Mouse (Mus musculus) retina, adult 2 months (tissue): Measurements from ENCODE around the gene Acaa1a.
A peak's percentile ranks its signal among the peaks of the same experiment; 100 is the strongest.

Experiments
- DNase-seq: peaks from one replicate; pipeline ENCODE4 v3.0.0-alpha.2; 2012; ENCODE audit warnings: low read depth, low spot score

Gene Acaa1a

DNA sequence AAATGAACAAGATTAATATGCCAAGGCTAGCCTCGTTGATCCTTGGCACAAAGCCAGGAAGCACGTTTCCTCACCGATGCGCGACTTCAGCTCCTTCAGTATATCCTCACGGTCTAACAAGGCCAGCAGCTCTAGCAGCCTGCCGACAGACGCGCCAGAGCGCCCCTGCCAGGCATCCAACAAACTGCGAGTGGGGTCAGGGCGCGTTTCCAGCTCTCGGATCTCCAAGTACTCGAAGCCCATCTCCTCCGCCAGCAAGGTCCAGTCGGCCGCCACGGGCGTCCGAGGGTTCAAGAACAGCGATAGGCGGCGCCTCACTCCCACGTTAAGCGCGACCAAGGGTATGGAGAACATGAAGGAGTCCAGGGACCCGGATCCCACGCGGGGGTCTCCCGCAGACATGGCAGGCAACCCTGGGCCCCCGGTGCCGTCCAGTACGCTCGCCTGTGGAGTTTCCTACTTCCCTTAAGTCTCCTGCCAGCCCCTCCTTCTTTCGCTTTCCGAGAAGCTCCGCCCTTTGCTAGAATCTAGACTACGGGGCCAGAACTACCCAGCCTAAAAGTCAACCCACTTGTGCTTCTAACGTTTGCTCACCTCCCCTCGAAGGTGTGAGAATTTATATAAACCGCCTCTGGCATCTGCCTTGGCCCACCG lies at the start of gene Acaa1a:
Acaa1a (plus strand) TSS at position 119 of the 654 bp plus-strand sequence.
- no peak for DNase-seq

- DNase-seq: no peak
Measured at GRCm38 (mm10) chr9:119290791-119291190, 48.7 kb upstream of the Acaa1a start.

- DNase-seq: no peak
Measured at GRCm38 (mm10) chr9:119297696-119298095, 41.8 kb upstream of the Acaa1a start.

DNA sequence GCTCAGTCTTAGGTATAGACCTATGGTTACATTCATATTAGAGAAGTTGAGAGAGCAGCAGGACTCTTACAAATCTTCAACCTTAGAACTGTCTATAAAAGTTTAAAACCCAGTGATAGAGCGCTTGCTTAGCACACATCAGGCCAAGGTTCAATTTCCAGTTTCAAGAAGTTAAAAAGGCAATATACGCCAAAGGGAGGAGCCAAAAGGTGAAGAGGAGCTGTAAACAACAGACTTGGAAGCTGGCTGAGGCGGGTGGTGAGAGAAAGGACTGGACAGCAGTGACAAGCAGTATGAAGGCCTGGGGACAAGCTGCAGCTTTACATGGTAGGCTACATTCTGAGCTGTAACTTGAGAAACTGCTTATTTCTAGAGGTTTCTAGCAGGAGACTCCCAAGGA lies 40.9 kb upstream of the Acaa1a start:
- DNase-seq: no peak

DNA sequence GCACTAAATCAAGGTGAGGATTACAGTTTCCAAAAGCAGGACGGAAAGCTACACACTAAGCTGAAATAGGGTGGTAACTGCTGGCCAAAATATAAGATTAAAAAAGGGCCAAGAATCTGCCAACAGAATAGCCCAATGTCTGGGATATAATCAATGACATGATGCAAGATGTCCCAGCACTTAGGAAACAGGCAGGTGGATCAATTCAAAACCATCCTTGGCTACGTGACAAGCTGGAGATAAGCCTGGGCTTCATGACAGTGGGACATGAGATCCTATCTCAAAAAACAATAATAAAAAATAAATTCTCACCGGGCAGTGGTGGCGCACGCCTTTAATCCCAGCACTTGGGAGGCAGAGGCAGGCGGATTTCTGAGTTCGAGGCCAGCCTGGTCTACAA lies 33.6 kb upstream of the Acaa1a start:
- no peak for DNase-seq

DNA sequence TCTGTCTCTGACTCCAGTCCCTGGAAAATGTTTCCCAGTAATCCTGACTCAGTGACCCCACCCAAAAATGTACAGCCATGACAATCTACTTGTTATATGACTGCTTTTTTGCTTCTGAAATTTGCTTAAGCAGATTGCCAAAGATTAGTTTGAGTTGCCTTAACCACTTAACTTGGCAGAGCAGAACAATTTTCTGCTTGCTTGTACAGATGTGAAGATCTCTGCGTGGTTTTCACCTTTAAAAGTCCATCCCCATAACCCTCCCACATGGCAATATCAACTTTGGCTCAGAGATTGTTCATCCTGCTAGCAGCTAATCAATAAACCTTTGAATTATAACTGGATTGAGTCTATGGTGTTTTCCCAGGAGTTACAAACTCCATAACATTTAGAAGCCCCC lies 30.4 kb upstream of the Acaa1a start:
- DNase-seq: no peak

- no peak for DNase-seq
Measured at GRCm38 (mm10) chr9:119313096-119313495, 26.4 kb upstream of the Acaa1a start.

DNA sequence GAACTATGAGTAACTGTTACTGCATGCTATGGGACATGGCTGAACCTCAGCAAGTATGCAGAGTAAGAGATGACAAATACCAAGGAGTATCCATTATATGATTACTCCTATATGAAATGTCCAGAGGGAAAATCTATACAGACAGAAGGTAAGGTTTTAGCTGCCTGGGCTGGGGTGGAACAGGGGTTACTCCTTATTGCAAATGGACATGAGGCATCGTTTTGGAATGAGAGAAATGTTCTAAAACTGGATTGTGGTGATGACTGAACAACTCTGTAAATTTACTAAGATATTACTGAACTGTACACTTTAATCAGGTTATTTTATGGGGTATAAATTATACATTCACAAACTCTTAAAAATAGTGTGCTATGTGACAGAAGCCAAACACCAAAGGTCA lies 20.6 kb upstream of the Acaa1a start:
- DNase-seq: no peak

GRCm38 (mm10) chr9:119320446-119320845 lies 19.0 kb upstream of the Acaa1a start:
- DNase-seq: no peak

DNA sequence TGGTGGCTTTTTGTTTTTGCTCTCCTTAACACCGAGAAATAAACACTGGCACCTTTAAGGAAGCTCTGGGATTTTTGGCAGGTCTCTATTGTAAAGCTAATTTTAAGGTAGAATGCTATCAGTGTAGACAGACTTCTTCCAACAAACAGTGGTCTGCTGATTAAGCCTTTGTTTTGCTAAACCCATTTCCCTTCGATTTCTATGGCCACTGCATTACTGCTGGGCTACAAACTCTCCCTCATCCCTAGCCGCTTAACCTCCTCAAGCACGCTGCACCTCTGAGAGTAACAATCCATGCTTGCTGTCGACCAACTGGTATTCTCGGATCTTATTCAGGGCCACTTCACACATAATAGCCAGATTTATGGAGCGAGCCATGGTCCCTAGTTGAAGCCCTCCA lies 18.5 kb upstream of the Acaa1a start:
- DNase-seq: no peak

DNA sequence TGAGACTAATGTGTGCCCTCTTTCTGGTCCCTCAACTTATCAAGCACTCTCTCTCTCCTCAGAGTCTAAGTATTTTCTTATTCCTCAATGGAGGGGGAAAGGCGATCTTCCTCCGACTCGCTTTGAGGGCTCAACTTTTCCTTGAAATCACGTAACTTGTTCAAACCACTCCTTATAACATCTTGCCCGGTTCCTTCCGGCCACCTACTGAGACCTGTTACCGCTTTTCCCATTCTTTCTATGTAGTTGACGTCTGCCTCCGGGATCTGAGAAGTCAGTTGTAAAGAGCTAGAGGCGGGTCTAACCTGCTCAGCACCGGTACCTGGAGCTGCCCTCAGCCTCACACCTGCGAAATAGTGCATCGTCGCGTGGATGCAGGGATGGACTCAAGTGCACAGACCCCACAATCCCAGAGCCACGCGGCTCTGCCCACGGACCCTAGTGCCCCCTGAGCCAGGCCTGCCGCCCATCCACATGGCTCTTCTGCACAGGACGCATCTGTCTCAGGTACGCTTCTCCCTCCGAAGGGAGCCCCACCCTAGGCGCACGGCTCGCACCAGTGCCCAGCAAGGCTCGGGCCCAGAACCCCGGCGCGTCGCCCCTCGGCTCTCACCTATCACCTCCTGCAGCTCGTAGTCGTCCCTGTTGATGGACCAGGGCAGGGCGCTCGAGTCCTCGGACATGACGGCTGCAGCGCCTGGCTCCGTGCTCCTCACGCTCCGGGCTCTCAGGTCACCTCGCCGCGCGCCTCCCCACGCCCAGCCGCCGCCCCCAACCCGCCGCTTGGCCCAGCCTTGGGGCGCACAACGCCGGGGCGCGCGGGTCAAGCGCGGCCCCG lies 17.9 kb upstream of the Acaa1a start:
- DNase-seq: no peak

DNA sequence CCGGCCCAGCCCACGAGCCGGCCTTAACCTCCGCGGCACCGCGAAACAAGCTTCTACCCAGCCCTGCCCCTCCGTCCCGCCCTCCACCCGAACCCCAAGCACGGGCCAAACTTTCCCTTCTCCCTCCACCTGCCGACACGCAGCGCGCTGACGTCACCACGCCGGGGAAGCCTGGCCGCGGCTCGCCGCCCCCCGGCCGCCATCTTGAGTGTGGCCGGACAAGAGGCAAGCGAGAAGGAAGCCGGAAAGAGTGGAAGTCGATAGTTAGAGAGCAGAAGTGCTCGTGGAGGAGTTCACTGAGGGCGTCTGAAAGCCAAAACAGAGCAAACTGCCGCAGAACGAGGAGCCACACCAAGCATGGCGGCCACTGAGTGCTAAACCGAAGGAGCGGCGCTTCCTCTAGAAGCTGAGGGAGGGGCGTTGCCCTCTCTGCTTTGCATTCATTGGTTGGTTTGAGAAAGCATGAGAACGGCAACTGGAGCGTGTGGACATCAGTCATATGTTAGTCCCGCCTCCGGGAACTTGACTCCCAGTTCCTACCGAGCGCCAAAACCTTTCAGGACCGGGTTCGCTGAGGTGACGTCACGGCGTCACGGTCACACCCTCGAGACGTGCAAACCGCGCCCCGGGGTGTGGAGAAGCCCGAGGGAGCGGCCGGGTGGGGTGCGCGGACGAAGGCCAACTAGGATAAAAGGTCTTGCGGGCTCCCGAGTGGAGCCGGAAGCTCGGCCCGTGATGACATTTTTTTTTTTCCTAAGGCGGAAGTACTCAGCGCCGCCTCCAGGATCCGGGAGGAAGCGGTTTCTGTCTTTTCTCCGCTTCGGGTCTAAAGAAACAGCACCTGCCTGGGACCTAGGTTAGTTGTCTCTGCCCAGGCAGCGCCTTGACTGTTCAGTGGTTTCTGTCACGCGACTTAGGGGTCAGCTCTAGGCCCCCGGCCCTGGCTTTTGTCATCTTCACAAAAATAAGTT lies 16.9 kb upstream of the Acaa1a start, which contains the start of gene Oxsr1:
Oxsr1 (minus strand) TSS at position 139 of the 971 bp plus-strand sequence.
- peak; percentile 99 for DNase-seq

DNA sequence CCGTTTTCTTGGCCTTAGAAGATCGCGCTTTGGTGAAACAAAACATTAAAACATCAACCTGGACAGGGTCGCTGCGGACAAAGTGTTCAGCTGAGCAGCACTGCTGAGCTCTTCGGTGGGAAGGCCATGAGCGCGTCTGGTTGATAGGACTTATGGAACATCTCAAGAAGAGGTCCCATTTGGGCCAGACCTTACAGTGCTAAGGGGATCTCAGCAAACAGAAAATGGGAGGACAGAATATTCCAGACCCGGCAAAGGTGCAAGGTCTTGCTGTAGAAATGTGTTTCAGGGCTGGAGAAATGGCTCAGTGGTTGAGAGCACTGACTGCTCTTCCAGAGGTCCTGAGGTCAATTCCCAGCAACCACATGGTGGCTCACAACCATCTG lies 16.2 kb upstream of the Acaa1a start:
- DNase-seq: no peak

DNA sequence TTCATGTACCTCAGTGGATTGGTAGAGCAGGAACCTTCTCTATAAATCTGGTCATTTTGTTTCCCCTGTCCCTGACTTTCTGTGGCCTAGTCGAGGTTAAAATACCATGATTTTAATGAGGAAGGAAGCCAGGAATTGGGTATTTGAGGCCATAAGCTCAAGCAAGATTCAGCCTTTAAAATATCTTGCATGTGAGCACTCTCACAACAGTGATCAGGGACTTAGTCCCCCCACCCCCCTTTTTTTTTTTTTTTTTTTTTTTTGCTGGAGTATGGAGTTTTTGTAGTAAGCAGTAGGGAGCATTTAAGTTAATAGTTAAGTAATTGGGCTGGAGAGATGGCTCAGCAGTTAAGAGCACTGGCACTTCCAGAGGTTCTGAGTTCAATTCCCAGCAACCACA lies 15.3 kb upstream of the Acaa1a start:
- no peak for DNase-seq

DNA sequence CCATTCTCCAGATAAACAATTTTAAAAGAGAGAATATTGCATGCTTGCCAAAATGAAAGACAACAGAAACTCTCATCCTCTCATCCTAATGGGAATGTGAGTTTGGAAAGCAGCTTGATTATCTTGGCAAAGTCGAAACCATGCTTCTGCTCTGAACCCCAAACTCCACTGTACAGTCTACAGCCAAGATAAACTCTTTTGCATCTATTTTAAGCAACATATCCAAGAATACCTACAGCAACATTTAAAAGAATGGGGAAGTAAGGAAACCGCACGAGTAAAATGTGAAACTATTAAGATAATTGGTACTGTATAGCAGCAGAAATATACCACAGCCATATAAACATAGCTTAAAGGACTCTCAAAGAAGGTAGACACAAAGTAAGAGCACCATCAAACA lies 11.0 kb upstream of the Acaa1a start:
- DNase-seq: no peak

GRCm38 (mm10) chr9:119330186-119330963 lies 9.1 kb upstream of the Acaa1a start:
- no peak for DNase-seq

DNA sequence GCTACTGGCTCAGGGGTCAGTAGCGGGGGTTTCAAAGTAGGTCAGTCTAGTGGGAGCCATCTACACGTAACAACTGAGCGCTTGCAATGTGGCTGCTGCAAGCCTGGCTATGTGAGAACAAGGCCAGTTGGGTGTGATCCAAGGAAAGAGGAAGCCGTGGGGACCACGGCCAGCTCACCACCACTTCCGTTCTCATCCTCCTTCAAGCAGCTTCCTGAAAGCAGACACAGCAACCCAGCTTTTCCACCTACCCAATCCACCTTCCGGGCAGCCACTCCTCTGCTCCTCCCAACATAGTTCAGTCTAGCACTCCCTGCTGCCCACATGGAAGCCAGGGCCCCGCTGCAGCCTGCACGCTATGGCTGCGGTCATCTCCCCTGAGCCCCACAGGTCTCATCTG lies 5.2 kb upstream of the Acaa1a start:
- DNase-seq: no peak

- no peak for DNase-seq
Measured at GRCm38 (mm10) chr9:119334834-119335233, 4.6 kb upstream of the Acaa1a start.

DNA sequence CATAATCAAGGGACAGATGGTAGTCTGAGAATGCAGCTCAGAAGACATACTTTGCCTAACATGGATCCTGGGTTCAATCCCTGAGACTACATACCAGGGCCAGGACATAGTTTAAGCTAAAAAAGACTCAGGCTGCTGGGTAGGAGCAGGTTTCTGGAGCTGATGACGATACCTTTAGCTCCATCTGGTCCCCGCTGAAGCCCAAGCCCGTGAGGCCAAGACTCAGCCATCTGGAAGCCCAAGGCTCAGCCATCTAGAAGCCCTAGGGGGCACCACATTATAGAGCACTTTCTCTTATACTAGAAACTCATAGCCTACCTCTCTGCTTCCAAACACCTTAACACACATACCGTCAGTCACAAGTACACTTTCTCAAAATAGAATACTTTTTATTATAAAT lies 3.9 kb upstream of the Acaa1a start:
- DNase-seq: no peak

DNA sequence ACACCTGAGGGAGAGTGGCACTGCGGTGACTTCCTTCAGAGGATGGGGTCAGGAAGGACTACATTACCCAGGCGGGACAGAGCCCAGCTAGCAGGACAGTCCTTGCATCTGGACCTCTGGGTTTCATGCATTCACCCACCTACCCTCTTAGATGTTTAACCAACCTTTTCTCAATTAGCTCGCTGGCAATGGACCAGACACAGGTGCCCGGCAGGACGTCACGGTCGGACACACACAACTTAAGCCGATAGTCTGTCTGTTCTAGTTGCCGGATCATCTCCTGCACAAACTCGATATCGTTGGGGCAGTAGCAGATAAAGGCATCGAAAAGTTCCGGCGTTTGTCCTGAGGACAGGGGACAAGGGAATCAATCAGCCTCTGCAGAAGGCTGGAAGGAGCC lies 1.6 kb upstream of the Acaa1a start:
- no peak for DNase-seq

DNA sequence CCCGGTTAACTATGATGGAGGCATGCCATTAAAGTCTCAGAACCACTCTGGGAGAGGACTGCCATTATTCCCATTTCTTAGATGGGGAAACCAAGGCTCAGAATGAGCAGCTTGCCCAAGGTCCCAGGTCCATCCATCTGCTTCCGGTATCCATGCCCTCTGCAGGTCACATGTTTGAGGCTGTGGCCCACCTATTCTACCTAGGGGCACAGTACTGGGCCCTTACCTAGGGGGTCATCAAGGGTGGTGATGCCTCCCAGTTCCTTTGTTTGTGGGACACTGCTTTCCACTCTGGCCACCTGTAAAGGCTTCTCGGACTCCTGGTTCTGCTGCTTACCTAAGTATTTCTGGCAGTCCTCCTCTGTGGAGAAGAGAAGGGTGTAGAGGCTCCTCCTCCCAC lies 1.1 kb upstream of the Acaa1a start:
- DNase-seq: no peak
